Mouse (Mus musculus): ENCODE results near the gene Taf7l. TPM values are rescaled to one million over a fixed set of nuclear protein-coding genes. Genes with fewer than 3 reads are reported as not detected.

The Taf7l gene
- polyA plus RNA-seq, 1 experiment from 2014 or later = not detected

GRCm38 (mm10) chrX:134412096-134412495 is 64.2 kb downstream of the Taf7l start:
- Histone ChIP-seq H3K4me1 (no peaks in the 10 kb centered on the region), H3K9ac (no peak overlapping the region), H3K4me2 (no peak overlapping the region), H3K27ac (no peak overlapping the region), H3K4me3 (no peak overlapping the region), H3K36me3 (no peaks in the 10 kb centered on the region), H3K9me3 (replicated peaks) (no peaks in the 10 kb centered on the region), H3K27me3 (replicated peaks) (no peaks in the 10 kb centered on the region)
- WGBS (ENCODE audit: insufficient replicate concordance) = 24% methylated on average over 1 of the region's 1 CpGs
- ATAC-seq = no peak

Other genes with a start within 250 kb of the Taf7l start
- gene Trmt2b, start 199.5 kb downstream of the Taf7l start, polyA plus RNA-seq (2016; fragmentation: Nextera tagmentation; extraction: Ambion mirVana) = 11.3 and 11.4 TPM in 2 replicates
- gene Tmem35a, start 181.3 kb downstream of the Taf7l start, polyA plus RNA-seq (2016; fragmentation: Nextera tagmentation; extraction: Ambion mirVana) = 0.32 and 0.53 TPM in 2 replicates
- 23.3 and 29.2 TPM in 2 replicates for gene Cenpi, start 168.4 kb downstream of the Taf7l start, polyA plus RNA-seq (2016; fragmentation: Nextera tagmentation; extraction: Ambion mirVana)
- 0.15 and 0.31 TPM in 2 replicates for gene Drp2, start 71.9 kb downstream of the Taf7l start, polyA plus RNA-seq (2016; fragmentation: Nextera tagmentation; extraction: Ambion mirVana)
- 123 and 136 TPM in 2 replicates for gene Timm8a1, start 65.4 kb upstream of the Taf7l start, polyA plus RNA-seq (2016; fragmentation: Nextera tagmentation; extraction: Ambion mirVana)
- 29.9 and 30.8 TPM in 2 replicates for gene Btk, start 107.1 kb upstream of the Taf7l start, polyA plus RNA-seq (2016; fragmentation: Nextera tagmentation; extraction: Ambion mirVana)
- 409 and 421 TPM in 2 replicates for gene Rpl36a, start 109.2 kb upstream of the Taf7l start, polyA plus RNA-seq (2016; fragmentation: Nextera tagmentation; extraction: Ambion mirVana)
- 4.5 and 4.8 TPM in 2 replicates for gene Gla, start 124.6 kb upstream of the Taf7l start, polyA plus RNA-seq (2016; fragmentation: Nextera tagmentation; extraction: Ambion mirVana)
- 110 and 111 TPM in 2 replicates for gene Hnrnph2, start 124.7 kb upstream of the Taf7l start, polyA plus RNA-seq (2016; fragmentation: Nextera tagmentation; extraction: Ambion mirVana)
- gene Armcx4, start 210.0 kb upstream of the Taf7l start, polyA plus RNA-seq (2016; fragmentation: Nextera tagmentation; extraction: Ambion mirVana) = 0.79 and 0.81 TPM in 2 replicates
- 11.4 and 11.6 TPM in 2 replicates for gene Armcx1, start 241.5 kb upstream of the Taf7l start, polyA plus RNA-seq (2016; fragmentation: Nextera tagmentation; extraction: Ambion mirVana)

Data from liver, embryonic 12.5 days (tissue).